Mouse (Mus musculus): ENCODE data around the gene Stk32b.

DNA sequence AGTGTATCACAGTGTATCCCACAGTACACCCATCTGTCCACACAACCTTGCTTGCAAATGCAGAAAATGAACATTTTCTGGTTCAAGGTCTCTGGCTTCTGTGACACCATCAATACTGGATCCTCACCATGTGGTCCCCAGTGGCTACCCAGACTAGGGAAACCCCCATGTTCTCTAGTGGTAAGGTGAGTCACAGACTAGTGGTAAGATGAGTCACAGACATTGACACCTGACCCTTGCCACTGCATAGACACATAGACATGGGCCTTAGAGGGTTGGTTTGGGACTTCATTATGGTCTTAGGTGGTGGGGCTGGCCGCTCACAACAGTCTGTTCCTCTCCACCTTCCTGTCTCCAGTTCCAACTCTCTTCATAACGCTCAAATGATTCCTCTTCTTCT, 274.2 kb downstream of the Stk32b start:
- TF ChIP-seq CTCF (IDR thresholded peaks at IDR 0.05; ENCODE audit: insufficient read depth, low read length) (no peak), POLR2A (IDR thresholded peaks at IDR 0.05; ENCODE audit: borderline replicate concordance, extremely low read depth, low read depth, low read length) (no peak)
